Mouse (Mus musculus) thymus, adult 2 months (tissue): ENCODE measurements around the gene Opcml. TPM values are rescaled to one million over a fixed set of nuclear protein-coding genes. Genes with fewer than 3 reads are reported as not detected.

ENCODE experiments used
- DNase-seq: peaks from one replicate; pipeline ENCODE4 v3.0.0; 2021
- H3K27ac ChIP-seq: fragments of 200-500 bp; 2 replicates; pipeline ENCODE4 v1.5.1; 2012; ENCODE audit warnings: low read length, control low read depth; ENCODE audit not compliant: control insufficient read depth, insufficient read depth
- H3K27me3 ChIP-seq: fragments of 200-500 bp; 2 replicates; pipeline ENCODE4 v1.6.1; 2012; ENCODE audit warnings: mild to moderate bottlenecking, low read length, moderate library complexity, mixed read lengths; ENCODE audit not compliant: control insufficient read depth, insufficient read depth
- H3K36me3 ChIP-seq: fragments of 200-500 bp; 2 replicates; pipeline ENCODE4 v1.6.1; 2012; ENCODE audit warnings: mild to moderate bottlenecking, low read length, moderate library complexity; ENCODE audit not compliant: control insufficient read depth, insufficient read depth
- H3K4me1 ChIP-seq: fragments of 200-500 bp; replicated peaks from 2 replicates; pipeline ENCODE4 v1.6.1; 2012; ENCODE audit warnings: low read length; ENCODE audit not compliant: control insufficient read depth, insufficient read depth
- H3K4me3 ChIP-seq: fragments of 200-500 bp; 2 replicates; pipeline ENCODE4 v1.5.1; 2012; ENCODE audit warnings: mild to moderate bottlenecking, low read length, control low read depth, moderate library complexity; ENCODE audit not compliant: control insufficient read depth, insufficient read depth
- CTCF ChIP-seq: fragments of 200-500 bp; IDR thresholded peaks from 2 replicates; pipeline ENCODE4 v1.5.1; 2012; ENCODE audit warnings: mild to moderate bottlenecking, control low read depth, low read length, moderate library complexity, borderline replicate concordance; ENCODE audit not compliant: control insufficient read depth, poor library complexity, insufficient read depth; ENCODE audit errors: extremely low read depth
- POLR2A ChIP-seq: fragments of 200-500 bp; IDR thresholded peaks from 2 replicates; pipeline ENCODE4 v1.6.1; 2012; ENCODE audit warnings: mild to moderate bottlenecking, low read length, control low read depth, moderate library complexity; ENCODE audit not compliant: control insufficient read depth, poor library complexity, insufficient read depth; ENCODE audit errors: extremely low read depth
- WGBS: fragments of 180-500 bp; shearing (Covaris S2); methylation state at CpG from one replicate; pipeline ENCODE4 v1.1.7; 2018; 5-methylcytosine and 5-hydroxymethylcytosine counted together
- polyA plus RNA-seq: library from polyadenylated mRNA; depleted of rRNA; stranded (reverse); fragments of >200 nt; gene quantifications from 2 replicates; pipeline ENCODE4 v1.2.3, GENCODE M21; 2012

The Opcml gene
- polyA plus RNA-seq, 1 experiment: 0.82 TPM

DNA sequence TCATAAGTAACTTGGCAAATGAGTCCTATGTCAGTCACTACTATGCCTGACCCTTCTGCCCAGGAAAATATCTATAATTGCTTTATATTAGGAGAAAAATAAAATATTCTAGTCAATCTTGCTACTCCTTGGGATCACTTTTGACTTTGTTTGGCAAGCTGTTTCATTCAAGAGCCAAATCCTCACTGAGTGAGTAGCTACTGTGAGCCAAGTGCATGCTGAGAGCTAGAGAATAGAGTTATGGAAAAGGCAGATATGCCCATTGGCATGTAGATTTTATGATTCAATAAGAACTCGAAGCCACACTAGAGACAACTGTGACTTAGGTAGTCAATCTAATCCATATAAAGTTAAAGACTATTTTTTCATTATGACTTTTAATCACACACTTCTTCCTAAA lies 340.9 kb downstream of the Opcml start:
- Histone ChIP-seq H3K27me3 (no peaks in the 10 kb centered on the region), H3K4me1 (no peaks in the 10 kb centered on the region), H3K27ac (no peak overlapping the region), H3K36me3 (no peaks in the 10 kb centered on the region), H3K4me3 (no peak overlapping the region)
- no peak for DNase-seq
- 74% methylated on average over 1 of the region's 1 CpGs for WGBS
- TF ChIP-seq CTCF (no peak), POLR2A (no peak)

- no peak overlapping the region for H3K27ac ChIP-seq
- H3K27me3 ChIP-seq: no peaks in the 10 kb centered on the region
- H3K4me3 ChIP-seq: no peak overlapping the region
- DNase-seq: no peak
- no peaks in the 10 kb centered on the region for H3K36me3 ChIP-seq
- H3K4me1 ChIP-seq: no peaks in the 10 kb centered on the region
- TF ChIP-seq POLR2A (no peak), CTCF (no peak)
- 79% methylated on average over 2 of the region's 2 CpGs for WGBS
Observed at GRCm38 (mm10) chr9:28136614-28137013, 346.0 kb downstream of the Opcml start.

GRCm38 (mm10) chr9:28139957-28140597 lies 349.5 kb downstream of the Opcml start:
- H3K36me3 ChIP-seq: no peaks in the 10 kb centered on the region
- no peak overlapping the region for H3K27ac ChIP-seq
- no peak for TF ChIP-seq POLR2A
- no peak for TF ChIP-seq CTCF
- no peak for DNase-seq
- H3K4me3 ChIP-seq: no peak overlapping the region
- H3K27me3 ChIP-seq: no peaks in the 10 kb centered on the region
- WGBS: 93% methylated on average over 12 of the region's 12 CpGs
- no peaks in the 10 kb centered on the region for H3K4me1 ChIP-seq

DNA sequence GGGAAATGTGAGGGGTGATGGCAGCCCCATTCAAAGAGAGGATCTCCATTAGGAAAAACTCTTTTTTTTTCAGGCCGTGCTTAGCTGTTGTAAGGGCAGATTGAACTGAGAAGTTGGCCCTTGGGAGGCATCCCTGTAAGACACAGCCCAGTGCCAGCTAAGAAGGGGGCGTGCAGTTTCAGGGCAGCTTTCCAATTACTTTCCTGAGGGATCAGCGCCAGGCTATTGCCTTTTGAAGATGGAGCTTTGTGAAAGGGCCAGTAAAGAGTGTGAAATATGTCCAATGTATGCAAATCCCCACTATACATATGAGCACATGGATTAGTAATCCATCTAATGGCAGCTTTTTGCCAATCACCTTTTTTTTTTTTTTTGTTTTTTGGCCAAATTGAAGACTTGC lies 358.9 kb downstream of the Opcml start:
- no peak for DNase-seq
- no peaks in the 10 kb centered on the region for H3K36me3 ChIP-seq
- H3K4me1 ChIP-seq: no peaks in the 10 kb centered on the region
- 90% methylated on average over 3 of the region's 3 CpGs for WGBS
- no peak overlapping the region for H3K27ac ChIP-seq
- H3K4me3 ChIP-seq: no peak overlapping the region
- no peak for TF ChIP-seq CTCF
- TF ChIP-seq POLR2A: no peak
- H3K27me3 ChIP-seq: no peaks in the 10 kb centered on the region

GRCm38 (mm10) chr9:28153748-28154147 lies 363.2 kb downstream of the Opcml start:
- no peak for TF ChIP-seq POLR2A
- no peak for TF ChIP-seq CTCF
- Histone ChIP-seq H3K27me3 (no peaks in the 10 kb centered on the region), H3K4me3 (no peak overlapping the region), H3K36me3 (no peaks in the 10 kb centered on the region), H3K27ac (no peak overlapping the region), H3K4me1 (no peaks in the 10 kb centered on the region)
- DNase-seq: no peak
- WGBS: 12% methylated on average over 6 of the region's 6 CpGs

- H3K4me1 ChIP-seq: no peaks in the 10 kb centered on the region
- no peak overlapping the region for H3K27ac ChIP-seq
- no peaks in the 10 kb centered on the region for H3K27me3 ChIP-seq
- no peak overlapping the region for H3K4me3 ChIP-seq
- 90% methylated on average over 7 of the region's 7 CpGs for WGBS
- H3K36me3 ChIP-seq: no peaks in the 10 kb centered on the region
- TF ChIP-seq POLR2A (no peak), CTCF (no peak)
- DNase-seq: no peak
Observed at GRCm38 (mm10) chr9:28157092-28157491, 366.5 kb downstream of the Opcml start.

- no peaks in the 10 kb centered on the region for H3K27me3 ChIP-seq
- 86% methylated on average over 1 of the region's 1 CpGs for WGBS
Observed at GRCm38 (mm10) chr9:28160953-28161352, 370.4 kb downstream of the Opcml start.

More at GRCm38 (mm10) chr9:28160953-28161352, 370.4 kb downstream of the Opcml start:
- H3K4me3 ChIP-seq: no peak overlapping the region
- no peak for TF ChIP-seq CTCF
- no peak overlapping the region for H3K27ac ChIP-seq
- no peak for DNase-seq
- H3K4me1 ChIP-seq: no peaks in the 10 kb centered on the region
- H3K36me3 ChIP-seq: no peaks in the 10 kb centered on the region
